Mouse (Mus musculus): ENCODE results near the gene Ms4a6c.
"Not testable (repeated sequence)": the region's sequence is repeated elsewhere in the genome, so short reads cannot be mapped to it uniquely, and the experiment has no call there.

Gene Ms4a6c

GRCm38 (mm10) chr19:11469215-11469614 is at the start of gene Ms4a6c:
Gene Ms4a6c (plus strand): TSS chr19:11469366.
- DNase-seq (ENCODE audit: low spot score in 2 of 2), result not testable (repeated sequence)

GRCm38 (mm10) chr19:11431209-11431608 is 38.0 kb upstream of the Ms4a6c start:
- not testable (repeated sequence) for DNase-seq (ENCODE audit: low spot score in 2 of 2)

DNA sequence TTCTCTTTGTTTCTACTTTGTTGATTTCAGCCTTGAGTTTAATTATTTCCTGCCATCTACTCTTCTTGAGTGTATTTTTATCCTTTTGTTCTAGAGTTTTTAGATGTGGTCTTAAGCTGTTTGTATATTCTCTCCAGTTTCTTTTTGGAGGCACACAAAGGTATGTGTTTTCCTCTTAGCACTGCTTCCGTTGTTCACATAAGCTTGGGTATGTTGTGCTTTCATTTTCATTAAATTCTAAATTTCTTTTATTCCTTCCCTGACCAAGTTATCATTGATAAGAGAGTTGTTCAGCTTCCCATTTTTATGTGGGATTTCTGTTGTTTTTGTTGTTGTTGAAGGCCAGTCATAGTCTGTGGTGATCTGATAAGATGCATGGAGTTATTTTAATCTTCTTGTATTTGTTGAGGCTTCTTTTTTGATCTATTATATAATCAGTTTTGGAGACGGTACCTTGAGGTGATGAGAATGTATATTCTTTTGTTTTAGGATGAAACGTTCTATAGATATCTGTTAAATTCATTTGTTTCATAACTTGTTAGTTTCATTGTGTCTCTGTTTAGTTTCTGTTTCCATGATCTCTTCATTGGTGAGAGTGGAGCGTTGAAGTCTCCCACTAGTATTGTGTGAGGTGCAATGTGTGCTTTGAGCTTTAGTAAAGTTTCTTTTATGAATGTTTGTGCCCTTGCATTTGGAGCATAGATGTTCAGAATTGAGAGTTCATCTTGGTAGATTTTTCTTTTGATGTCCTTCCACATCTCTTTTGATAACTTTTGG is 33.9 kb upstream of the Ms4a6c start:
- DNase-seq (ENCODE audit: low spot score in 2 of 2), result no peak

DNA sequence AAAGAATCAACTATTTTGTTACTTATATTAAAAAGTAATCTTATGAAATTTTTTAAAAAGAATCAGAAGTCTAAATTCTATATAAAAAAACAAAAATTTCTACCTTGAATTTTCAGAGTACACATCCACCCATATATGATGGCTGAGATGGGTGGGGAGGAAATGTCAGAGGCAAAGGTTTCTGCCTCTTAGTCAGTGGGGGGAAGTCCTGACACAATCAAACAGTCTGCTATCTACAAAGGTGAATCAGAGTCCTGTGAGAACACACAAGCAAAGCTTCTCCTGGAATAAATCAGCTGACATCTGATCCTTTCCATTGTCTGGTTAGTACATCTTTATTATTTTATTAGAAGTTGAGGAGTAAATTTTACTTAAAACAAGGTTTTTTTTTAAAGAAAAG is 25.8 kb upstream of the Ms4a6c start, which contains the start of gene Ms4a4b:
Gene Ms4a4b, plus strand, starts transcription at position 216 of the 400 bp plus-strand sequence.
- peak; percentile 37 to 43 for DNase-seq (ENCODE audit: low spot score in 2 of 2)

DNA sequence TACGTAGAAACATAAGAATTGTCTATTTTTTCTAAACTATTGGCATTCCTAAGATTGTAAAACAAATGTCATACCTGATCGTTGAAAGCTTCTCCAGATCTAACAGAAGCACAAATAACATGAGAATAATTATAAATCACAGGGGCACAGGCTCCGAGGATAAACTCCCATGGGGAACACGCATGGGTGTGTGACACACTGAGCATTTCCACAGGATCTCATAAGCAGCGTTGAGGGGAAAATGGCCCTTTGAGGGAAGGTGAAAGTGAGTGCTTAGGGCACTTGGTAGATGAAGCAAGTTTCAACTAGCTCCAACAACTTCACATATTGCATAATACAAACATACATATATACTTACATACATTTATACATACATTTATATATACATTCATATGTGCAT is 25.2 kb upstream of the Ms4a6c start:
- no peak for DNase-seq (ENCODE audit: low spot score in 2 of 2)

DNA sequence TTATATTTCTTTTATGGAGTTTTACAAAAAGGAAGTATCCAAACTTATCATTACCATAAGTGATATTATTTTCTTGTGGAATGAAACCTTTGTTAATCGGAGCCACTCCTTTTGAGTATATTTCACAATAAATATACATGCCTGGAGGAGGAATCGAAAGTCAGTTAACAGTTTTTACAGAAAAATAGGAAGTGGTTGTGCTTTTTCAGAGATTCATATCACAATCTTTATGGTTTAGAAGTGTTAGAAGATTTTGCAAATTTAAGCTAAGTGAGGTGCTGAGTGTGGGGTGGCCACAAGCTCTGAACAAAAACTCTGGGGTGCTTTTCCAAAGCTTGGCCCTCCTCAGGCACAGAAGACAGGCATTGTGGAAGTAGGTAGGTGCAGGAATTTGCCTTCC is 21.9 kb upstream of the Ms4a6c start:
- no peak for DNase-seq (ENCODE audit: low spot score in 2 of 2)

DNA sequence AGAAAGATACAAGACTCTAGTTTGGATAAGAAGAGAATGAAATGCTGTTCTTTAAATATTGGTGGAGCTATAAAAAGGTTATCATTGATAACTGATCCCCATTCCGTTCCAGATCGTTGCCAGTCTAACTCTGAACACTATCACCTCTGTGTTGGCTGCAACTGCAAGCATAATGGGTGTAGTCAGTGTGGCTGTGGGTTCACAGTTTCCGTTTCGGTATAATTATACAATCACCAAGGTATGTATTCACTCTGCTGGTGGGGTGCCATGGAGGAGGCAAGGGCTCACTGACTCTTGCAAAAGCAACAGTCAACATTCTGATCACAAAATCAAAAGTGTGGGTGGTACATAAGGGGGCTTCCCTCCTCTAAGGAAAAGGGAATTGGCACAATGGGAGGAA is 10.1 kb upstream of the Ms4a6c start:
- DNase-seq (ENCODE audit: low spot score in 2 of 2), result not testable (repeated sequence)

DNA sequence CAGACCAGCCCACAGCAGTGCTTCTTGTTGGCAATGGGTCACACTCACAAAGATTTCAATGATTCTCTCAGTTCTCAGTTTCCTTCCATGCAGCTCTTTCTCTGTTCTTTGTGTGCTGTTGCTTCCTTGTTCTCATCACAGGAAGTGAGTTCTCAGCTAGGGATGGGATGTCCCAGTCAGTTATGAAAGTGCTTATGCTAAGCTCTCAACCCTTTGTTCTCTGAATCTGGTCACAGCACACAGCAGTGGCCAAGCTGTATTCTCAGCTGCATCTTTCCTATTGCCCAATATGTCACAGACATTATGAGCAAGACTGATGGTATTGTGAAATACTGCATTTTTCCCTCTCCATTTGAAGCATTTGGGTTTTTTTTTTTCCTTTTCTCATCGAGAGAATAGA is 4.4 kb upstream of the Ms4a6c start:
- DNase-seq (ENCODE audit: low spot score in 2 of 2), result not testable (repeated sequence)

DNA sequence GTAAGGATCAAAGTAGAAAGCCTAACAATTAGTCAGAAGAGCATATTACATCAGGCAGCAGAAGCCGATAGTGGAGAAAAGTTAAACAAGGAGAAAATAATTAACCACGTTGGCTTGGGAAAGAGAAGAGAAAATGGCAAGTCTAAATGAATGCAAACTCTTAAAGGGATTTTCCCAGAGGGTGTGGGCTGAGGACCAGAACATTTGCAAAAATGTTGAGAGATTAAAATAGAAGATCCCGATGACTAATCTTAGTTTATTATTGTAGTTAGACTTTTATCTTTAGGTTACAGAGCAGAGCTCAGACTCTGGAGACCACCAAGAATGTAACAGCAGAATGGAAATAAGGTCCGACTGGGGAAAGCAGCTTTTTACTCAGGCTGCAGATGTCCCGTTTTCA is 2.7 kb upstream of the Ms4a6c start:
- DNase-seq (ENCODE audit: low spot score in 2 of 2), result no peak

DNA sequence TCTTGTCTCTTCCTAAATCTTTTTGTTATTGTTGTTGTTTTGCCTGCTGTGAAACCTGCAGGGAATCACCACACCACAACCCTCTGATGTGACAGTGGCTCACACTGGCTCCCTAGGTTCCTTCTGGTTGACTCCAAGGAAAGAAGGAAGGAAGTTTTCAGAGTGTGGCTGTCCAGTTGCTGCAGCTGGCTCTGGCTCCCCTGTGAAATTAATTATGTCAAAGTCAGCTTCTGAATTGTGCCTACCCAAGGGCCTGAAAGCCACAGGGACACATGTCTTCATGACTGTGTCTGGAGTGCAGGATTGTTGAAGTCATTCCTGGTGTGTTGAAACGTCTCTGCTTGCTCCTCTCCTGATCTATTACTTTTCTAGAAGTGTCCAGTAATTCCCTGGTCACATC is 805 bp upstream of the Ms4a6c start:
- DNase-seq (ENCODE audit: low spot score in 2 of 2), result not testable (repeated sequence)

- DNase-seq (ENCODE audit: low spot score in 2 of 2), result no peak
These were observed 10.5 kb downstream of the Ms4a6c start for GRCm38 (mm10) chr19:11479714-11480113.

GRCm38 (mm10) chr19:11482684-11483083 is 13.5 kb downstream of the Ms4a6c start:
- no peak for DNase-seq (ENCODE audit: low spot score in 2 of 2)

GRCm38 (mm10) chr19:11483941-11484340 is 14.8 kb downstream of the Ms4a6c start:
- DNase-seq (ENCODE audit: low spot score in 2 of 2), result no peak

DNA sequence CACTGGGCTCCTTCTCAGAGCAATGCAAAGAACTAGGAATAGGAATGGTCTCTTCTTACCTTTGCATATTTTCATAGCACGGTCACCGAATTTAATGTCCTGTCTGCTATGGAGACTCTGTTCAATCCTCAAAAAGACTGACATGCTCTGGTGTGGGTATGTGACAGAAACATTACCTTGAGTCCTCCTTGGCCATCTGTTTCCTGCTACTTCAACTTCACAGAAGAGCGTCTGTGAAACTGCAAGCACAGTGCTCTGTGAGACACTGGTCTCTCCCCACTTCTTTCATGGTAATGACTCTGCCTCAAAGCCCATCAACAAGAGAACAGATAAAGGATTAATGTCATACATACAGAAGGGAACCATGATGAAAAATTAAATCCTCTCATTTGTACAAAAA is 15.2 kb downstream of the Ms4a6c start:
- peak in 1 of 2 experiments; percentile 43 for DNase-seq (ENCODE audit: low spot score in 2 of 2)

- peak in 1 of 2 experiments; percentile 45 for DNase-seq (ENCODE audit: low spot score in 2 of 2)
These were observed 16.1 kb downstream of the Ms4a6c start for GRCm38 (mm10) chr19:11485266-11485665.

- peak in 1 of 2 experiments; percentile 52 for DNase-seq (ENCODE audit: low spot score in 2 of 2)
These were observed 16.6 kb downstream of the Ms4a6c start, which contains the start of gene Gm8369 for GRCm38 (mm10) chr19:11485746-11486145. Gene Gm8369 (plus strand): TSS chr19:11485938.

- no peak for DNase-seq (ENCODE audit: low spot score in 2 of 2)
These were observed 17.4 kb downstream of the Ms4a6c start for GRCm38 (mm10) chr19:11486599-11486998.

GRCm38 (mm10) chr19:11491406-11492189 is 22.4 kb downstream of the Ms4a6c start:
- peak in 1 of 2 experiments; percentile 61 for DNase-seq (ENCODE audit: low spot score in 2 of 2)

DNA sequence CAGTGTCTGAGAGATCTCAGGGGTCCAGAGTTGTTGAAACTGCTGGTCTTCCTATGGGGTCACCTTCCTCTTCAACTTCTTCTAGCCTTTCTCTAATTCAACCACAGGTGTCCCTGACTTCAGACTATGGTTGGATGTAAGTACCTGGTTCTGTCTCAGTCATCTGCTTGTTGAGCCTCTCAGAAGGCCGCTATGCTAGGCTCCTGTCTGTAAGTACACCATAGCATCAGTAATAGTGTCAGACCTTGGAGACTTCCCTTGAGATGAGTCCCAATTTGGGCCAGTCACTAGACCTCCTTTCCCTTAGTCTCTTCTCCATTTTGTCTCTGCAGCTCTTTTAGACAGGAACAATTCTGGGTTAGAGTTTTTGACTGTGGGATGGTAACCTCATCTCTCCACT is 23.5 kb downstream of the Ms4a6c start:
- no peak for DNase-seq (ENCODE audit: low spot score in 2 of 2)

- DNase-seq (ENCODE audit: low spot score in 2 of 2), result peak in 1 of 2 experiments; percentile 41
These were observed 25.4 kb downstream of the Ms4a6c start for GRCm38 (mm10) chr19:11494519-11494918.

DNA sequence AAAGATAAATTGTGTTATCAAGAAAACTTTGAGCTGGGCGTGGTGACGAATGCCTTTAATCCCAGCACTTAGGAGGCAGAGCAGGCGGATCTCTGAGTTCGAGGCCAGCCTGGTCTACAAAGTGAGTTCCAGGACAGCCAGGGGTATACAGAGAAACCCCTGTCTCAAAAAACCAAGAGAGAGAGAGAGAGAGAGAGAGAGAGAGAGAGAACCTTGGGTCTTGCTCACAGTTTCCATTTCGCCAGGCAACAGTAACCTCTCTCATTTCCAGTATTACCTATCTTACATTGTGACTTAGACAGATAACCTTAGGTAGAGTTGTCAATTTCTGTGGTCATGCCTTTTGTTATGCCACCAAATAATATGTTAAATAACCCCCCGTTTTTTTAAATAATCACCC is 27.2 kb downstream of the Ms4a6c start:
- DNase-seq (ENCODE audit: low spot score in 2 of 2), result no peak

GRCm38 (mm10) chr19:11497300-11497699 is 28.1 kb downstream of the Ms4a6c start:
- DNase-seq (ENCODE audit: low spot score in 2 of 2), result peak in 1 of 2 experiments; percentile 40

GRCm38 (mm10) chr19:11500796-11501195 is 31.6 kb downstream of the Ms4a6c start:
- no peak for DNase-seq (ENCODE audit: low spot score in 2 of 2)

Data from natural killer cell, adult 2 months (primary cell).